Mouse (Mus musculus) liver, adult 2 months (tissue): ENCODE measurements around the gene Rrp8.

ENCODE experiments used
- CTCF ChIP-seq: fragments of 200-500 bp; IDR thresholded peaks from 2 replicates; pipeline ENCODE4 v1.5.1; 2011; ENCODE audit warnings: low read depth, low read length, control low read depth
- POLR2A ChIP-seq: fragments of 200-500 bp; IDR thresholded peaks from 2 replicates; pipeline ENCODE4 v1.6.1; 2011; ENCODE audit warnings: low read length, control low read depth; ENCODE audit not compliant: insufficient read depth; ENCODE audit errors: extremely low read depth

GRCm38 (mm10) chr7:105783861-105784260 lies 46.7 kb upstream of the Rrp8 start:
- no peak for TF ChIP-seq CTCF
- no peak for TF ChIP-seq POLR2A
